Comparison of ENCODE assay signal across 9 mouse cellular contexts in the genomic region with DNA sequence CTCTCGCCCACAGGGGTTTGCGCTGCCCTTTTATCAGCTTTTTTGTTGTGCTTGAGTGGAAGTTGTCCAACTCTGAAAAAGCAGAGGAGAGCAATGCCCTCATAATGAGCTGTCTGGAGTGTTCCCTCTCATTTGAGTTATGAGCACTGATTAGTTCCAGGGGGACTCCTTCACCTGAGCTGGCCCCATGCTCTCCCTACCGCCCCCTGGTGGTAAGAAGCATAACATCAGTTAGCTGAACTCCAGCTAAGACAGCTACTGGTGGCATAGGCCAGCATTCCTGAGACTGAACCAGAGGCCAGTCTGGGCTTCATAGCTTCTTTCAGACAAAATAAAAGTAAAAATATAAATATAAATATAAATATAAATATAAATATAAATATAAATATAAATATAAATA.
DNase-seq lines count a peak whose midpoint lies in the region; ATAC-seq and TF ChIP-seq lines count a peak whose summit lies in the region.
"Had no signal": no experiment of that assay in that cellular context is flagged by ENCODE, and none has a peak within 500 bp of the region (broad histone marks: within the 10 kb centered on the region; RNA-seq: fewer than 3 reads in every experiment).

No protein-coding gene starts in this region.

- no peak overlapping the region for H3K9ac ChIP-seq in forebrain, embryonic 11.5 days (ENCODE audit: low read length)
- no peak overlapping the region for H3K9ac ChIP-seq in forebrain, embryonic 13.5 days
- H3K9ac ChIP-seq in liver, adult 2 months (ENCODE audit: low read depth, low read length), result no peak overlapping the region
- H3K9ac ChIP-seq in liver, embryonic 11.5 days (ENCODE audit: low read depth, low read length), result no peak overlapping the region
- H3K9ac ChIP-seq in embryonic facial prominence, embryonic 15.5 days, result no peak overlapping the region
- H3K9ac ChIP-seq: heart, embryonic 15.5 days had no signal

- H3K27ac ChIP-seq in forebrain, embryonic 11.5 days (ENCODE audit: low read depth, low read length), result no peak overlapping the region
- H3K27ac ChIP-seq in forebrain, embryonic 13.5 days, result no peak overlapping the region
- no peak overlapping the region for H3K27ac ChIP-seq in liver, adult 2 months (replicated peaks; ENCODE audit: insufficient read depth, low read depth, low read length)
- no peak overlapping the region for H3K27ac ChIP-seq in liver, embryonic 11.5 days (ENCODE audit: low read depth, low read length)
- H3K27ac ChIP-seq in embryonic facial prominence, embryonic 15.5 days (replicated peaks), result no peak overlapping the region
- H3K27ac ChIP-seq: heart, embryonic 15.5 days had no signal

- 68% methylated on average over 3 of the region's 3 CpGs for WGBS in forebrain, embryonic 11.5 days
- WGBS in forebrain, embryonic 13.5 days, result 60% methylated on average over 3 of the region's 3 CpGs
- 63% methylated on average over 3 of the region's 3 CpGs for WGBS in liver, adult 2 months
- WGBS in liver, embryonic 11.5 days, result 62% methylated on average over 3 of the region's 3 CpGs
- WGBS in embryonic facial prominence, embryonic 15.5 days, result 65% methylated on average over 3 of the region's 3 CpGs

- H3K79me2 ChIP-seq in liver, adult 2 months (ENCODE audit: control insufficient read depth, insufficient read depth, low read length), result no peaks in the 10 kb centered on the region

- H3K4me1 ChIP-seq in forebrain, embryonic 11.5 days (replicated peaks; ENCODE audit: control insufficient read depth, insufficient read depth, low read length), result no peaks in the 10 kb centered on the region
- peaks cover 20% of the 10 kb centered on the region for H3K4me1 ChIP-seq in forebrain, embryonic 13.5 days
- no peaks in the 10 kb centered on the region for H3K4me1 ChIP-seq in liver, adult 2 months (ENCODE audit: control insufficient read depth, insufficient read depth, low read length)
- no peaks in the 10 kb centered on the region for H3K4me1 ChIP-seq in liver, embryonic 11.5 days (replicated peaks; ENCODE audit: control insufficient read depth, insufficient read depth, low read length)
- no peaks in the 10 kb centered on the region for H3K4me1 ChIP-seq in embryonic facial prominence, embryonic 15.5 days
- H3K4me1 ChIP-seq: heart, embryonic 15.5 days had no signal

- TF ChIP-seq CTCF in liver, adult 2 months (IDR thresholded peaks at IDR 0.05; ENCODE audit: low read depth, low read length), result peak; percentile 74

- peak; percentile 60 for DNase-seq in forebrain, embryonic 11.5 days (ENCODE audit: low spot score)
- DNase-seq in liver, adult 2 months (ENCODE audit: extremely low read depth, low read depth, low spot score), result peak; percentile 4
- no peak for DNase-seq in liver, embryonic 11.5 days (ENCODE audit: low spot score)
- peak; percentile 77 for DNase-seq in adrenal gland, postnatal 14 days
- peak; percentile 40 for DNase-seq in lung, postnatal 36 days
- DNase-seq in spleen, postnatal 14 days (ENCODE audit: low spot score in 2 of 2), result no peak

- H3K4me3 ChIP-seq in forebrain, embryonic 11.5 days (ENCODE audit: low read depth, low read length), result no peak overlapping the region
- no peak overlapping the region for H3K4me3 ChIP-seq in forebrain, embryonic 13.5 days
- no peak overlapping the region for H3K4me3 ChIP-seq in liver, adult 2 months (ENCODE audit: insufficient read depth, low read depth, low read length)
- H3K4me3 ChIP-seq in liver, embryonic 11.5 days (ENCODE audit: low read depth, low read length), result no peak overlapping the region
- H3K4me3 ChIP-seq in embryonic facial prominence, embryonic 15.5 days (replicated peaks), result no peak overlapping the region
- H3K4me3 ChIP-seq: heart, embryonic 15.5 days had no signal

- no peak overlapping the region for H3K4me2 ChIP-seq in forebrain, embryonic 11.5 days (ENCODE audit: low read depth, low read length, severe bottlenecking)
- no peak overlapping the region for H3K4me2 ChIP-seq in forebrain, embryonic 13.5 days
- H3K4me2 ChIP-seq in liver, embryonic 11.5 days, result no peak overlapping the region
- no peak overlapping the region for H3K4me2 ChIP-seq in embryonic facial prominence, embryonic 15.5 days (replicated peaks)
- H3K4me2 ChIP-seq: heart, embryonic 15.5 days had no signal

- TF ChIP-seq POLR2A in liver, adult 2 months (IDR thresholded peaks at IDR 0.05; ENCODE audit: extremely low read depth, insufficient read depth, low read length), result no peak

- H3K9me3 ChIP-seq in forebrain, embryonic 11.5 days (ENCODE audit: control insufficient read depth, low read length), result no peaks in the 10 kb centered on the region
- no peaks in the 10 kb centered on the region; the same call in 1 of the 2 replicates for H3K9me3 ChIP-seq in forebrain, embryonic 13.5 days (replicated peaks)
- H3K9me3 ChIP-seq in liver, embryonic 11.5 days (ENCODE audit: control insufficient read depth, low read length), result no peaks in the 10 kb centered on the region
- H3K9me3 ChIP-seq in embryonic facial prominence, embryonic 15.5 days (replicated peaks), result no peaks in the 10 kb centered on the region
- H3K9me3 ChIP-seq: heart, embryonic 15.5 days had no signal

- 0 out of 2 replicates have a peak, but pooled peaks have one; percentile 58 for ATAC-seq in forebrain, embryonic 11.5 days (replicated peaks; ENCODE audit: low FRiP score)
- ATAC-seq in forebrain, embryonic 13.5 days, result no peak
- ATAC-seq in liver, embryonic 11.5 days (replicated peaks; ENCODE audit: low FRiP score), result no peak
- ATAC-seq in embryonic facial prominence, embryonic 15.5 days (ENCODE audit: insufficient number of reproducible peaks, low FRiP score, low TSS enrichment, low read depth), result peak; percentile 15; the same call in 1 of the 2 replicates

- no peaks in the 10 kb centered on the region for H3K36me3 ChIP-seq in forebrain, embryonic 11.5 days (ENCODE audit: control insufficient read depth, insufficient read depth, low read length)
- no peaks in the 10 kb centered on the region for H3K36me3 ChIP-seq in forebrain, embryonic 13.5 days (ENCODE audit: poor library complexity, severe bottlenecking)
- H3K36me3 ChIP-seq in liver, adult 2 months (ENCODE audit: control insufficient read depth, insufficient read depth, low read length), result no peaks in the 10 kb centered on the region
- no peaks in the 10 kb centered on the region for H3K36me3 ChIP-seq in liver, embryonic 11.5 days (ENCODE audit: control insufficient read depth, insufficient read depth, low read length)
- no peaks in the 10 kb centered on the region for H3K36me3 ChIP-seq in embryonic facial prominence, embryonic 15.5 days
- H3K36me3 ChIP-seq: heart, embryonic 15.5 days had no signal

- H3K27me3 ChIP-seq in forebrain, embryonic 11.5 days (ENCODE audit: control insufficient read depth, insufficient read depth, low read length), result no peaks in the 10 kb centered on the region
- H3K27me3 ChIP-seq in forebrain, embryonic 13.5 days, result no peaks in the 10 kb centered on the region
- no peaks in the 10 kb centered on the region for H3K27me3 ChIP-seq in liver, adult 2 months (ENCODE audit: control insufficient read depth, insufficient read depth, low read length)
- no peaks in the 10 kb centered on the region for H3K27me3 ChIP-seq in liver, embryonic 11.5 days (replicated peaks; ENCODE audit: control insufficient read depth, insufficient read depth, low read length)
- no peaks in the 10 kb centered on the region for H3K27me3 ChIP-seq in embryonic facial prominence, embryonic 15.5 days
- H3K27me3 ChIP-seq: heart, embryonic 15.5 days had no signal

Comparison
In these comparisons a context has a peak if more than half of its experiments do, and no peak if none do; other contexts are left out.
1. ATAC-seq: peak in forebrain, embryonic 11.5 days (single experiment) and embryonic facial prominence, embryonic 15.5 days (single experiment); none in forebrain, embryonic 13.5 days (single experiment) and liver, embryonic 11.5 days (single experiment).
2. DNase-seq: peak in forebrain, embryonic 11.5 days (single experiment), liver, adult 2 months (single experiment), adrenal gland, postnatal 14 days (single experiment) and lung, postnatal 36 days (single experiment); none in liver, embryonic 11.5 days (single experiment) and spleen, postnatal 14 days (0 of 2).